Mouse (Mus musculus): Measurements from ENCODE around the gene Rac1. TPM values are rescaled to one million over a fixed set of nuclear protein-coding genes. Genes with fewer than 3 reads are reported as not detected.
A peak's percentile ranks its signal among the peaks of the same experiment; 100 is the strongest.

The Rac1 gene
- polyA plus RNA-seq, 1 experiment from 2014 or later, result 464 TPM

DNA sequence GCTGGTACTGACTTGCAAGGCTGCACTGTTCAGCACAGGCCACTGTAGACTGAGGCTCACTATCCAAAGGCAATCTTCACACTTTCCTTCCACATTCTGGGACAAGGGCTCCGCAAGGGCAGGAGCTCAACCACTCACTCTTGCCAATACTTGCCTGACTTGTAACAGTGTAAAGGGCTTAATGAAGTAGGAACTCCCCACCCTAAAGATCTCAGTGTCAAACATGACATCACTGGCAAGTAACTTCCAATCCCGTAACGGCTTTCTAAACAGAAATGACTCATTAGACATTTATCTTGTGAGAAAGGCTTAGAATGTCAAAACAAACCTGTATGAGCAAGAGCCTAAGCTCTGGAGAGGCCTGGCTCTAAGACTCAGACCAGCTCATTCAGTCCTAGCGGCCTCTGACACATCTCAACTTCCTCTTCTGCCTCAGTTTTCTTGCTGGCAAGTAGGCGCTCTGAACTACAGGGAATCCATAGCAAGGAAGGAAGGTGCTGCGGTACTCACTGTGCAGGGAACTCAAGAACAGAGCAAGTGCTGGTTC lies 9.7 kb downstream of the Rac1 start:
- DNase-seq (ENCODE audit: low spot score) (no peak), ATAC-seq (replicated peaks; ENCODE audit: low FRiP score) (no peak)
- no peak overlapping the region for H3K27ac ChIP-seq (ENCODE audit: low read depth, low read length)
- no peak overlapping the region for H3K4me3 ChIP-seq (ENCODE audit: low read depth, low read length)
- peaks cover 10% of the 10 kb centered on the region; the same call in 1 of the 2 replicates for H3K36me3 ChIP-seq (ENCODE audit: control insufficient read depth, insufficient read depth, low read length)
- 87% methylated on average over 6 of the region's 6 CpGs for WGBS
- H3K4me1 ChIP-seq (replicated peaks; ENCODE audit: control insufficient read depth, insufficient read depth, low read length), result no peaks in the 10 kb centered on the region
- no peak overlapping the region for H3K9ac ChIP-seq (ENCODE audit: low read length)
- no peaks in the 10 kb centered on the region for H3K9me3 ChIP-seq (ENCODE audit: control insufficient read depth, low read length)
- no peaks in the 10 kb centered on the region for H3K27me3 ChIP-seq (ENCODE audit: control insufficient read depth, insufficient read depth, low read length)
- no peak overlapping the region for H3K4me2 ChIP-seq (ENCODE audit: low read depth, low read length, severe bottlenecking)

DNA sequence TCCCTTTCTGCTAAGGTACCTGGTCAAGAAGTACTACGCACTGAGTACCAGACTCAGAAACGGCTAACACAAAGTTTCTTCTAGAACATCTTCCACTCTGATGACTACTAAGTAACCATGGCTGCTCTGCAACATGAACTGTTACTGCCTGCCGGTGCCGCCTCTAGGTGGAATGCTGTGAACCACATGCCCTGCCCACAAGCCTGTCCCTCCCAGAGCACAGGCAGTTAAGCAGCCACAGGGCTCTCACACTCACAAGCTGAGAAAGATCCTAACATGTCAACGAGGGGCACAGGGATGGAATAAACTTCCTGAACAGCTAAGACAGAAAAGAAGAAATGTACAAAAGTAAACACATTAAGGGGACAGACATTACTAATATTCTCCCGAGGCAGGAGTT lies 10.4 kb downstream of the Rac1 start:
- 88% methylated on average over 6 of the region's 6 CpGs for WGBS
- H3K27me3 ChIP-seq (ENCODE audit: control insufficient read depth, insufficient read depth, low read length), result no peaks in the 10 kb centered on the region
- H3K4me1 ChIP-seq (replicated peaks; ENCODE audit: control insufficient read depth, insufficient read depth, low read length), result no peaks in the 10 kb centered on the region
- H3K4me2 ChIP-seq (ENCODE audit: low read depth, low read length, severe bottlenecking), result no peak overlapping the region
- DNase-seq (ENCODE audit: low spot score), result peak; percentile 45
- no peaks in the 10 kb centered on the region for H3K9me3 ChIP-seq (ENCODE audit: control insufficient read depth, low read length)
- peaks cover 10% of the 10 kb centered on the region; the same call in 1 of the 2 replicates for H3K36me3 ChIP-seq (ENCODE audit: control insufficient read depth, insufficient read depth, low read length)
- H3K4me3 ChIP-seq (ENCODE audit: low read depth, low read length), result no peak overlapping the region
- ATAC-seq (replicated peaks; ENCODE audit: low FRiP score), result no peak
- no peak overlapping the region for H3K27ac ChIP-seq (ENCODE audit: low read depth, low read length)
- H3K9ac ChIP-seq (ENCODE audit: low read length), result no peak overlapping the region

DNA sequence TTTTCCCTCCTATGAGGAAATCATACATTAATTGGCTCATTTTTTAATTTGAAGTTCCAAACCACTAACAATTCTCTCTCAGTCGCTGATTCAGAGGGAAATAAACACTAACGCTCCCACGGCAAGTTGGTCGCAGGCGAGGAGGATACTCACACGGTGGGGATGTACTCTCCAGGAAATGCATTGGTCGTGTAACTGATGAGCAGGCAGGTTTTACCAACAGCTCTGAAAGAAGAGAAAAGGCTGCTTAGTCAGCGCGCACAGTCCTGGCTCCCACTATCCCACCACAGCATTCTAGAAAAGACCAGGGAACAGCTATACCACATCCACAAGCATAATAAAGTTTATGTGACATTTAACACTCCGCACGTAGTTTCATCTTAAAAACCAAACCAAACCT lies 10.8 kb downstream of the Rac1 start:
- no peaks in the 10 kb centered on the region for H3K4me1 ChIP-seq (replicated peaks; ENCODE audit: control insufficient read depth, insufficient read depth, low read length)
- no peak overlapping the region for H3K4me2 ChIP-seq (ENCODE audit: low read depth, low read length, severe bottlenecking)
- no peak overlapping the region for H3K9ac ChIP-seq (ENCODE audit: low read length)
- H3K4me3 ChIP-seq (ENCODE audit: low read depth, low read length), result no peak overlapping the region
- H3K27me3 ChIP-seq (ENCODE audit: control insufficient read depth, insufficient read depth, low read length), result no peaks in the 10 kb centered on the region
- ATAC-seq (replicated peaks; ENCODE audit: low FRiP score) (no peak), DNase-seq (ENCODE audit: low spot score) (no peak)
- H3K27ac ChIP-seq (ENCODE audit: low read depth, low read length), result no peak overlapping the region
- peaks cover 10% of the 10 kb centered on the region; the same call in 1 of the 2 replicates for H3K36me3 ChIP-seq (ENCODE audit: control insufficient read depth, insufficient read depth, low read length)
- H3K9me3 ChIP-seq (ENCODE audit: control insufficient read depth, low read length), result no peaks in the 10 kb centered on the region
- WGBS, result 94% methylated on average over 11 of the region's 11 CpGs

DNA sequence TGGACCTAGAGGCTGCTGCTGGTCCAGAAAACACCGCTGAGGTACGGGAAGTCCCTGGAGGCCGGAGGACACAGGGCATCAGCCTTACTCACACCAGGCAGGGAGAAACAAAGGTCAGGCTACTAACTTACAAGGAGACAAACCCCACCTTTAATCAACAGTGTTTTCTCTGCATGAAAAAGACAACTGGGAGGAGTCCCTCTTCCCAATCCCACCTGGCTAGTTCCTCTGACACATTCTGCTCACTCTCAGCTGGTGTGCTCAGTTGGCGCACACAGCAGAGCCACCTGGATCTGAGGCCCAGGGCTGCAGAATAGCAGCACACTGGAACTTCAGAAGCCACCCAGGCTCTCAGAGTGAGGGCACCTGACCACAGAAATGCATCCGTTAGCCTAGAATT lies 13.0 kb downstream of the Rac1 start:
- Histone ChIP-seq H3K9ac (ENCODE audit: low read length) (no peak overlapping the region), H3K9me3 (ENCODE audit: control insufficient read depth, low read length) (no peaks in the 10 kb centered on the region), H3K27ac (ENCODE audit: low read depth, low read length) (no peak overlapping the region), H3K4me1 (replicated peaks; ENCODE audit: control insufficient read depth, insufficient read depth, low read length) (no peaks in the 10 kb centered on the region), H3K36me3 (ENCODE audit: control insufficient read depth, insufficient read depth, low read length) (peaks cover 10% of the 10 kb centered on the region; the same call in 1 of the 2 replicates), H3K4me3 (ENCODE audit: low read depth, low read length) (no peak overlapping the region), H3K27me3 (ENCODE audit: control insufficient read depth, insufficient read depth, low read length) (no peaks in the 10 kb centered on the region), H3K4me2 (ENCODE audit: low read depth, low read length, severe bottlenecking) (no peak overlapping the region)
- WGBS, result 96% methylated on average over 5 of the region's 5 CpGs
- DNase-seq (ENCODE audit: low spot score) (no peak), ATAC-seq (replicated peaks; ENCODE audit: low FRiP score) (no peak)

- Histone ChIP-seq H3K27ac (ENCODE audit: low read depth, low read length) (no peak overlapping the region), H3K4me1 (replicated peaks; ENCODE audit: control insufficient read depth, insufficient read depth, low read length) (no peaks in the 10 kb centered on the region), H3K4me2 (ENCODE audit: low read depth, low read length, severe bottlenecking) (no peak overlapping the region), H3K9me3 (ENCODE audit: control insufficient read depth, low read length) (no peaks in the 10 kb centered on the region), H3K4me3 (ENCODE audit: low read depth, low read length) (no peak overlapping the region), H3K36me3 (ENCODE audit: control insufficient read depth, insufficient read depth, low read length) (peaks cover 10% of the 10 kb centered on the region; the same call in 1 of the 2 replicates), H3K27me3 (ENCODE audit: control insufficient read depth, insufficient read depth, low read length) (no peaks in the 10 kb centered on the region), H3K9ac (ENCODE audit: low read length) (no peak overlapping the region)
- WGBS, result 95% methylated on average over 4 of the region's 4 CpGs
- no peak for ATAC-seq (replicated peaks; ENCODE audit: low FRiP score)
- no peak for DNase-seq (ENCODE audit: low spot score)
Measured at GRCm38 (mm10) chr5:143512305-143512704, 15.5 kb downstream of the Rac1 start.

GRCm38 (mm10) chr5:143511577-143511976 lies 16.3 kb downstream of the Rac1 start:
- Histone ChIP-seq H3K27ac (ENCODE audit: low read depth, low read length) (no peak overlapping the region), H3K4me3 (ENCODE audit: low read depth, low read length) (no peak overlapping the region), H3K9ac (ENCODE audit: low read length) (no peak overlapping the region), H3K36me3 (ENCODE audit: control insufficient read depth, insufficient read depth, low read length) (peaks cover 9% of the 10 kb centered on the region; the same call in 1 of the 2 replicates), H3K4me2 (ENCODE audit: low read depth, low read length, severe bottlenecking) (no peak overlapping the region), H3K4me1 (replicated peaks; ENCODE audit: control insufficient read depth, insufficient read depth, low read length) (no peaks in the 10 kb centered on the region), H3K9me3 (ENCODE audit: control insufficient read depth, low read length) (no peaks in the 10 kb centered on the region), H3K27me3 (ENCODE audit: control insufficient read depth, insufficient read depth, low read length) (no peaks in the 10 kb centered on the region)
- no peak for DNase-seq (ENCODE audit: low spot score)
- no peak for ATAC-seq (replicated peaks; ENCODE audit: low FRiP score)
- WGBS, result 93% methylated on average over 4 of the region's 4 CpGs

DNA sequence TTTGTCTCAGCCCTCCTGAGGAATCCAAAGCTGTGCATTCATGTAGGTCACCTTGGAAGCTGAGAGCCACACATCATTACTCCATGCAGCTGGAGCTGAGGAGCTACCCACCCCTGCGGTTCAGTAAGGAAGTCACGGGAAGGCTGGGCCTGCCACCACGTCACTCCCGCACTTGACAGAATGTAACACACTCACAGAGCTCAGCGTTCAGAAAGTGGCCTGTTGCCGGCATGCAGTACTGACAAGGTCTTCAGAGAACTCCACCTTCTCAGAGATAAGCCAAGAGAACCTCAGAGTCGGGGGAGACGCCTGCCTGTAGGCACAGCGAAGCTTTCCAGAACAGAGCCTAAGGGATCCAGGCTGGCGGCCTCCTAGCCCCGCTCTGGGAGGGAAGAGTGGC lies 18.1 kb downstream of the Rac1 start:
- ATAC-seq (replicated peaks; ENCODE audit: low FRiP score) (no peak), DNase-seq (ENCODE audit: low spot score) (peak; percentile 42)
- Histone ChIP-seq H3K27ac (ENCODE audit: low read depth, low read length) (no peak overlapping the region), H3K9me3 (ENCODE audit: control insufficient read depth, low read length) (no peaks in the 10 kb centered on the region), H3K4me1 (replicated peaks; ENCODE audit: control insufficient read depth, insufficient read depth, low read length) (no peaks in the 10 kb centered on the region), H3K4me2 (ENCODE audit: low read depth, low read length, severe bottlenecking) (no peak overlapping the region), H3K36me3 (ENCODE audit: control insufficient read depth, insufficient read depth, low read length) (peaks cover 4% of the 10 kb centered on the region; the same call in 1 of the 2 replicates), H3K9ac (ENCODE audit: low read length) (no peak overlapping the region), H3K27me3 (ENCODE audit: control insufficient read depth, insufficient read depth, low read length) (no peaks in the 10 kb centered on the region), H3K4me3 (ENCODE audit: low read depth, low read length) (no peak overlapping the region)
- 94% methylated on average over 11 of the region's 11 CpGs for WGBS

DNA sequence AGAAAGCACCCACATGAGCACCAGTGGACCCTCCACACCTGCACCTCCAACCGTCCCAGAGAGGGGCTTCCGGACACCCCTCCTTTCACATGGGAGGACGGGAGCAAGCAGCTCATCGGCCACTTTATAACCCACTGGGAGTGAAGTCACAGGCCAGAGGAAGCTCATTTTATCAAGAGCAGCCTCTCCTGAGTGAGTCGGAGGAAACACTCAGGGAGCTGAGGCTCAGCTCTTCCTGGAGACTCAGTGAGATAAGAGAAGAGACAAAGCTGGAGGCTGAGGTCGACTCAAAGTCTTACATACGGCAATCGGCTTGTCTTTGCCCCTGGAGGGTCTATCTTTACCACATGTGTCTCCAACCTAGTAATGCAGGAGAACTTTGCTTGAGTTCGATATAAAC lies 18.5 kb downstream of the Rac1 start:
- WGBS, result 91% methylated on average over 9 of the region's 9 CpGs

DNA sequence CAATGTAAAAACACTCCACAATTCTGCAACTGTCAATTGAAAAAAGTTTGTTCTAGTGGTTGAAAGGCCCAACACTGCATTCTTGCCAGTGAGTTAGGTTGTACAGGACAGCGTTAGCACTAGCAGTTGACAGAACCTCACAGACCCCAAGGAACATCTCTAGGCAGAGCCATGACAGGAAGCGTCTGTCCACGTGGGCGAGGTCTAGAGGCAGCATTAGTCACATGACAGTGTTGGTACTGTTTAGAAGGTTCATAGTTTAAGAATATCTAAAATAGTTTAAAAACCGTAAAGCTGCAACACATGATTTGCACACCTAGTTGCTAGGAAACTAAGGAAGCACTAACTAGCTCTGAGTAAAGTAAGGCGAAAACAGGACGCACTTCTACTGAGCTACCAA lies 22.3 kb downstream of the Rac1 start:
- no peak for DNase-seq (ENCODE audit: low spot score)
- no peaks in the 10 kb centered on the region; the same call in 1 of the 2 replicates for H3K36me3 ChIP-seq (ENCODE audit: control insufficient read depth, insufficient read depth, low read length)
- no peak overlapping the region for H3K9ac ChIP-seq (ENCODE audit: low read length)
- H3K9me3 ChIP-seq (ENCODE audit: control insufficient read depth, low read length), result no peaks in the 10 kb centered on the region
- no peaks in the 10 kb centered on the region for H3K4me1 ChIP-seq (replicated peaks; ENCODE audit: control insufficient read depth, insufficient read depth, low read length)
- H3K27me3 ChIP-seq (ENCODE audit: control insufficient read depth, insufficient read depth, low read length), result no peaks in the 10 kb centered on the region
- no peak overlapping the region for H3K27ac ChIP-seq (ENCODE audit: low read depth, low read length)
- 89% methylated on average over 7 of the region's 7 CpGs for whole genome bisulfite sequencing
- no peak for ATAC-seq (replicated peaks; ENCODE audit: low FRiP score)
- H3K4me2 ChIP-seq (ENCODE audit: low read depth, low read length, severe bottlenecking), result no peak overlapping the region
- no peak overlapping the region for H3K4me3 ChIP-seq (ENCODE audit: low read depth, low read length)

More for the DNA sequence above, 18.5 kb downstream of the Rac1 start:
- H3K4me3 ChIP-seq (ENCODE audit: low read depth, low read length), result no peak overlapping the region
- no peaks in the 10 kb centered on the region for H3K9me3 ChIP-seq (ENCODE audit: control insufficient read depth, low read length)
- no peaks in the 10 kb centered on the region for H3K27me3 ChIP-seq (ENCODE audit: control insufficient read depth, insufficient read depth, low read length)
- H3K27ac ChIP-seq (ENCODE audit: low read depth, low read length), result no peak overlapping the region
- ATAC-seq (replicated peaks; ENCODE audit: low FRiP score), result no peak
- no peak overlapping the region for H3K4me2 ChIP-seq (ENCODE audit: low read depth, low read length, severe bottlenecking)
- H3K36me3 ChIP-seq (ENCODE audit: control insufficient read depth, insufficient read depth, low read length), result peaks cover 4% of the 10 kb centered on the region; the same call in 1 of the 2 replicates
- no peaks in the 10 kb centered on the region for H3K4me1 ChIP-seq (replicated peaks; ENCODE audit: control insufficient read depth, insufficient read depth, low read length)
- H3K9ac ChIP-seq (ENCODE audit: low read length), result no peak overlapping the region
- DNase-seq (ENCODE audit: low spot score), result peak; percentile 47

Measured in forebrain, embryonic 11.5 days (tissue).